Mouse (Mus musculus): ENCODE data around the gene Slc9a3r1. TPM values are rescaled to one million over a fixed set of nuclear protein-coding genes. Genes with fewer than 3 reads are reported as not detected.

Slc9a3r1 gene
- polyA plus RNA-seq, 1 experiment from 2014 or later = 28.8 TPM

DNA sequence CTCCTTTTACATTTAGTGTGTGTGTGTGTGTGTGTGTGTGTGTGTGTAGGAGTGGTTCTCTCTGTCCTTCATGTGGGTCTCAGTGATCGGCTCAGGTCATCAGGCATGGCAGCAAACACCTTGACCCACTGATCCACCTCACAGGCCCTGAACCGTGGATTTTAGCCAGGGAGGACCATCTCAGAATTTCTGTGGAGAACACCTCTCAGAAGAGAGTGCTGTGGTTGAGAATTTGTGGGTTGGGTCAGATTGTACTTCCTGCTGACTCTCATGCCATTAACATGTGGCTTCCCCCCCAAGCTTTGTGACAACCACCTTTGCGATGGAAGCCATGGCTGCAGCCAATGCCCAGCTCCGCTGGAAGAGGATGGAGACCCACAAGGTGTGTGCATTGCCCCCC is 37.4 kb downstream of the Slc9a3r1 start:
- 88% methylated on average over 4 of the region's 4 CpGs for WGBS
- H3K4me3 ChIP-seq = no peak overlapping the region
- no peak for ATAC-seq
- no peaks in the 10 kb centered on the region for H3K27me3 ChIP-seq
- H3K4me1 ChIP-seq = no peaks in the 10 kb centered on the region
- H3K4me2 ChIP-seq = no peak overlapping the region
- H3K36me3 ChIP-seq (ENCODE audit: poor library complexity, severe bottlenecking) = peaks cover 35% of the 10 kb centered on the region
- no peak overlapping the region for H3K27ac ChIP-seq
- no peak overlapping the region for H3K9ac ChIP-seq
- no peaks in the 10 kb centered on the region for H3K9me3 ChIP-seq (replicated peaks)

DNA sequence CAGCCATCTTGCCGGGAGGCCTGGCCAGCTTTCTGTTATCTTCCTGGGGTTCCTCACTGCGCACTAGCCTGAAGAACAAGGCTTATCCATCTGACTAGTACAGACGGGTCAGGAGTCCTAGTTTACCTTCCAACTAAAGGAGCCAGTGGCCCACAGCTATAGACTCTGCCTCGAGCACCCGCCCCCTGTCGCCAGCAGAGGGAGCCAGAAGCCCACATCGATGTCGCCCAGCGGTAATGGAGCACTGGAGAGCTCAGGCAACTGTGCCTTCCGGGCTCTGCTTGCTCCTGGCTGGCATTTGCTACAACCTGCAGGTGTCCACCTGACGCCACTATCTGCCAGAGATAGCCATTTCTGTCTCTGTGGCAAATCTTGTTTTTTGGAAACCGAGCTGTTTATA is 39.2 kb downstream of the Slc9a3r1 start:
- Histone ChIP-seq H3K27ac (no peak overlapping the region), H3K27me3 (no peaks in the 10 kb centered on the region), H3K4me2 (no peak overlapping the region), H3K9me3 (replicated peaks) (no peaks in the 10 kb centered on the region), H3K9ac (no peak overlapping the region), H3K4me3 (no peak overlapping the region), H3K4me1 (no peaks in the 10 kb centered on the region; the same call in 1 of the 2 replicates), H3K36me3 (ENCODE audit: poor library complexity, severe bottlenecking) (peaks cover 52% of the 10 kb centered on the region)
- peak; percentile 90 for ATAC-seq
- 16% methylated on average over 12 of the region's 12 CpGs for WGBS

DNA sequence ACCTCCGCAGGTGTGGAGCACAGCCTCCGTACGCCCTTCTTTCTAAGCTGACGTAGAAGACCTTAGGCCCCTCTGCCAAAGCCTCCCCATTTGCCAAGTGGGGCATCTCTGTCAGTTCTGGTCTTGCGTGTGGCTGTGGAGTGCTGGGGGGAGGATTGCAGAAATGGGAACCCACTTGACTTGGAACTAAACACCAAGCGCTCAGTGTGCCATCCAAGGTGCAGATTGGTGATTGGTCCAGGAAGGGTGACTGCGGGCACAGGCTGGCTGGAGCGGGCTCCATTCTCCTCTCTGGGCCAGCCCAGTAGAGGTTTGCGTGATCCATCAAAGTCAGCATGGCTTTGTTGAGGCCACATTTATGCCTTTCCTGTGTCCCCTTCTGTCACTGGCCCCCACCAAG is 39.6 kb downstream of the Slc9a3r1 start:
- no peak for ATAC-seq
- Histone ChIP-seq H3K27me3 (no peaks in the 10 kb centered on the region), H3K36me3 (ENCODE audit: poor library complexity, severe bottlenecking) (peaks cover 51% of the 10 kb centered on the region), H3K9ac (no peak overlapping the region), H3K9me3 (replicated peaks) (no peaks in the 10 kb centered on the region), H3K27ac (no peak overlapping the region), H3K4me2 (no peak overlapping the region), H3K4me3 (no peak overlapping the region), H3K4me1 (no peaks in the 10 kb centered on the region; the same call in 1 of the 2 replicates)
- 97% methylated on average over 9 of the region's 9 CpGs for WGBS

DNA sequence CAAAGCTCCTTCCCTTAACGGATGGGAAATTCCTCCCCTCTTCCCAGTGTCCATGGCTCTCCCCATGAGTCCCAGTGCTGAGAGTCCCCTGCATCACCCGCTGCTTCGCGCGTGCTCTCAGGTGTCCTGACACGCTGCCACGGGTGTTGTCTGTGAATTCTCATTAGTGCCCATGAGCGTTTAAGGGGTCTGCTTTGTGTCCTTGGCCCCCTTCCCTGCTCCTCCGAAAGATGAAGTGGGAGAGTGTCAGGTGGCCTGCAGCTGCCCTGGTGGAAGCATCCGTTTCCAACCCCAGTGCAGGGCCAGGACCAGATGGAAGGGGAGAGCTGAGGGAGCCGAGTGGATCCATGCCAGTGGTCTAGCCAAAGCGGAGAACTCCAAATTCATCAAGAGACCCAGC is 45.0 kb downstream of the Slc9a3r1 start:
- Histone ChIP-seq H3K4me2 (no peak overlapping the region), H3K27ac (no peak overlapping the region), H3K27me3 (no peaks in the 10 kb centered on the region), H3K36me3 (ENCODE audit: poor library complexity, severe bottlenecking) (peaks cover 47% of the 10 kb centered on the region), H3K4me3 (no peak overlapping the region), H3K9ac (peak overlapping the region; percentile 8; the same call in 1 of the 2 replicates), H3K4me1 (peaks cover 7% of the 10 kb centered on the region; the same call in 1 of the 2 replicates), H3K9me3 (replicated peaks) (no peaks in the 10 kb centered on the region)
- 73% methylated on average over 12 of the region's 12 CpGs for WGBS
- no peak for ATAC-seq

DNA sequence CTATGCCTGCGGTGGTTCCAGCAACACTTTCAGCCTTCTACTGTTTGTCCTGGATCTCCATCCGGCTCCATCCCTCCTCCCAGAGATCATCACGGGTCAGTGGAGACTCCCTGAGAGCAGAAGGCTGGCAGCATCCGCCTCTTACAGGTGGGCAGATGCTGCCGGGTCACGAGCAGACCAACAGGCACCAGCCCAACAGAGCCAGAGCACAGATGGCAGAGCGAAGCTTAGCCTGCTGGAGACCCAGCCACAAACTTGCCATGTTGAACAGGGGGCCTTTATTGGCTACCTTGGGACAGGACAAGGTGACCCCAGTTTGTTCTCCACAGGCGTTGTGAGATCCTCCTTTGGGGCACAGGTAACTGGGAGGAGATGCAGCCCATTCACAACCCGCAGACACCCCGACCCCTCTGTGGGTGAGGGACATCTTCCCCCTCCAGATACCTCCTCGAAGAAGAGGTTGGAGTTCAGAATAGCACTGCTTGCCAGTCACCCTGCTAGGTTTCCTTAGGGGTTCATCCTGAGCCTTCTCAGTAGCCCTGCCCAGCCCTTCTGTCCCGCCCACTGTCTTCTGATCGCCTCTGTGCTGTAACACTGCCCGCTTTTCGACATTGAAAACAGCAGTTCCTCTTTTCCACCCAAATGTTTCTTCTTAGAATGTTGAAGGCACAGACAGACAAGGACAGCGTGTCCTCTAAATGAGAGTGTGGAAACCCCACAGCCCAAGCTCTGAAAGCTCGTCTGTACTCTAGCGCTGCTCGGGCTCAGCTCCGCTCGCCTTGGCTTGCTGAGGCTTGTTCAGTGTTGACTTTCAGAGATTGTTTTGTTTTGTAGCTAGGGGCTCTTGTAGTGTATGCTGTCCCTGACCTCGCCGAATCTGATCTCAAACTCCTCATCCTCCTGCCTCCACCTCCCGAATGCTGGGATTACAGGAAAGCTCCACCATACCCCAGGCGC is 45.9 kb downstream of the Slc9a3r1 start:
- ATAC-seq = no peak
- Histone ChIP-seq H3K9me3 (replicated peaks) (no peaks in the 10 kb centered on the region), H3K4me3 (no peak overlapping the region), H3K4me2 (no peak overlapping the region), H3K9ac (no peak overlapping the region), H3K27me3 (no peaks in the 10 kb centered on the region), H3K27ac (no peak overlapping the region), H3K36me3 (ENCODE audit: poor library complexity, severe bottlenecking) (peaks cover 47% of the 10 kb centered on the region), H3K4me1 (peaks cover 11% of the 10 kb centered on the region)
- WGBS = 81% methylated on average over 25 of the region's 25 CpGs

DNA sequence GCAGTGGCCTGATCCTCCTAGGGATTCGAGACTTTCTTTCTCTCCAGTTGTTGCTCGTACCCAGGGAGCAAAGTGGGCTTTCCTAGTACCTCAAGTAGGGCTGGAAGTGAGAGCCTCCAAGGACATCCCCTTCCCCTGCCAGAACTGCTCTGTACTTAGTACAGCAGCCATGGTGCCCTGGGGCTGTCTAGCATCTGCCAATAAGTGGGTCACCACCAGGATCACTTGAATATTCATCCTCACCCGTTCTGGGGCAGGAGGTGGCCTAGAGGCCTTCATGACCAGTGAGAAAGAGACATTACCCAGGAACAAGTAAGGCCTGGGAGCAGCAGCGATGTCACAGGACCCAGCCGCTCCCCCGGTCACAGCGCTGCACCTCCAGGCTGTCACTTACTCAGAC is 46.8 kb downstream of the Slc9a3r1 start:
- H3K36me3 ChIP-seq (ENCODE audit: poor library complexity, severe bottlenecking) = peaks cover 43% of the 10 kb centered on the region
- H3K4me3 ChIP-seq = no peak overlapping the region
- 76% methylated on average over 7 of the region's 7 CpGs for WGBS
- H3K27me3 ChIP-seq = no peaks in the 10 kb centered on the region
- H3K4me2 ChIP-seq = no peak overlapping the region
- no peak for ATAC-seq
- no peak overlapping the region for H3K9ac ChIP-seq
- peaks cover 11% of the 10 kb centered on the region for H3K4me1 ChIP-seq
- H3K27ac ChIP-seq = no peak overlapping the region
- no peaks in the 10 kb centered on the region for H3K9me3 ChIP-seq (replicated peaks)

DNA sequence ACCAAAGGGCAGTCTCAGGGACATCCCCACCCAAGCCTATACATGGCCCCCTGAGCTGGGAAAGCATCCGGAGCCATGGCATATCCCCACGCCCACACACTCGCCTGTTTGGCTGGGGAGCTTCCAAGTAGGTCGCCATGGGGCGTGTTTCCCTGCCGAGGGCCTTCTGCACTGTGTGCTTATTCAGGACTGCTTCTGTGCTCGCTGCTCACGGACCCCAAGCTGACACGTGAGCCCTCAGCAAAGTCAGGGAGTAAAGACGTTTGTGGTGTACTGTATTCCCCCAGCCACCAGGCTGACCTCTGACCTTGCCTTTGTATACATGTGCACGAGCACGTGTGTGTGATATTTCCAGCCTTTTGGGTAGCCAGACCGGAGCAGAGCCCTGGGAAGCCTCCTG is 49.0 kb downstream of the Slc9a3r1 start:
- H3K27me3 ChIP-seq = no peaks in the 10 kb centered on the region
- no peak overlapping the region for H3K27ac ChIP-seq
- 60% methylated on average over 13 of the region's 13 CpGs for whole genome bisulfite sequencing
- H3K36me3 ChIP-seq (ENCODE audit: poor library complexity, severe bottlenecking) = peaks cover 21% of the 10 kb centered on the region
- ATAC-seq = no peak
- no peak overlapping the region for H3K4me3 ChIP-seq
- no peak overlapping the region for H3K4me2 ChIP-seq
- no peak overlapping the region for H3K9ac ChIP-seq
- peaks cover 12% of the 10 kb centered on the region for H3K4me1 ChIP-seq
- H3K9me3 ChIP-seq (replicated peaks) = no peaks in the 10 kb centered on the region

DNA sequence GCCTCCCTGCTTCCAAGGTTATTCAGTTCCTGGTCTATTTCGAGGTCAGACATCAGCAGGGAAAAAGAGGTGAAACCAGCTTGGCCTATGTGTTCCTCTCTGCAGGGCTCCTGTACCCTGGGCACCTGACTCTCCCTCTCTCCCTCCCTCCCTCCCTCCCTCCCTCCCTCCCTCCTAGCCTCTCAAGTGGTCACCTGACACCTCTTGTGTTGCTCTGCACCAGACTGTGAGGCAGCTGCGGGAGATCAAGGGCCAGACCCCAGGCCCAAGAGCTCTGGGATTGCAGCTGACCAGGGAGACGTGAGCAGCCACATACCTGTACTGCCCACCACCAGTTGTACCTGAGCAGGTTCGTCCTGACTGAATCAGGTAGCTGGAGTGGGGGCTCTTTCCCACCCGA is 52.0 kb downstream of the Slc9a3r1 start:
- no peaks in the 10 kb centered on the region for H3K36me3 ChIP-seq (ENCODE audit: poor library complexity, severe bottlenecking)
- WGBS = 44% methylated on average over 5 of the region's 5 CpGs
- no peaks in the 10 kb centered on the region for H3K9me3 ChIP-seq (replicated peaks)
- ATAC-seq = no peak
- H3K4me3 ChIP-seq = no peak overlapping the region
- no peak overlapping the region for H3K27ac ChIP-seq
- H3K4me2 ChIP-seq = no peak overlapping the region
- H3K27me3 ChIP-seq = no peaks in the 10 kb centered on the region
- peaks cover 14% of the 10 kb centered on the region for H3K4me1 ChIP-seq
- H3K9ac ChIP-seq = no peak overlapping the region

DNA sequence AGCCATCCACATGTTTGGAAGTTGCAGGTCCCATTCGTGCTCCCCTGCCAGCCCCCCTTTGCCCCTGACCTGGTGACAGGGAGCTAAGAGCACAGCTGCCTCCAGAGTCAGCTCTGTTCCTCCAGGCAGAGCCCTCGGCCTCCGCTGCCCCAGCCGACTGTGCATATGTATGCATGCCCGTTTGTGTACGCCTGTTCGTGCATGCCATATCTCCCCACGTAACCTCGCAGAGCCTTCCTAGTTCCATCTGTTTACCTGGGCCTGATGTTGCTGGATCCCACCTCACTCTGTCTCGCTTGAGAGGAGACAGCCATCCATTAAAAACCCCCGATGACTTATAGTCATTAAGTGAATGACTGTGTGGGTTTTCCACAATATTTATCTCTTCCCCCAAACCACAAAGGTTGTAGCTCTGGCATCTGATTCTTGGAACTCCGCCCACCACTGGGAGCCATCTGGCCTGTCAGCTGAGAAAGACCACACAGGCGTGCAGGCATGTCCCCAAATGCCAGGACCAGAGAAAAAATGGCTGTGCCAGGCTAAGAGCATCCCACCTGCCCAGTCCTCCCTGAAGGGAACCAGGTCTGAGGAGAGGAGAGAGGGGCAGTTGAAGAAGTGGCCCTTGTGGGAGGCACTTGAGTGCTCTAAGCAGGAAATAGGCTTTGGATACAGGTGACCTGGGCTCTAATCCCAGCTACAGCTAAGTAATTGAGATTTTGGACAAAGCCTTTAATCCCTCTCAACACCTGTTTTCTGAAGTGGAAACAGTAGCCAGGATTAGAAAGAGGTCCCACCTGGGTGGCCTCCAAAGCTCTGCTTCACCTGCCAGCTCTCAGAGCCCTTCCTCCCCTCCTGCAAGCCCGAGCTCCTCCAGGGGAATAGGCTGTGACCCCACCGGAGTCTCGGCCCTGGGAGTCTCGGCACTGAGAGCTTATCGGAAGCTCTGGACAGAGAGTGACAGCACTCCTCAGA is 54.6 kb downstream of the Slc9a3r1 start:
- Histone ChIP-seq H3K9me3 (replicated peaks) (no peaks in the 10 kb centered on the region), H3K4me3 (no peak overlapping the region), H3K9ac (peak overlapping the region; percentile 22; the same call in 1 of the 2 replicates), H3K36me3 (ENCODE audit: poor library complexity, severe bottlenecking) (no peaks in the 10 kb centered on the region), H3K4me1 (peaks cover 30% of the 10 kb centered on the region), H3K4me2 (no peak overlapping the region), H3K27ac (no peak overlapping the region), H3K27me3 (no peaks in the 10 kb centered on the region)
- ATAC-seq = no peak
- 56% methylated on average over 18 of the region's 18 CpGs for WGBS

DNA sequence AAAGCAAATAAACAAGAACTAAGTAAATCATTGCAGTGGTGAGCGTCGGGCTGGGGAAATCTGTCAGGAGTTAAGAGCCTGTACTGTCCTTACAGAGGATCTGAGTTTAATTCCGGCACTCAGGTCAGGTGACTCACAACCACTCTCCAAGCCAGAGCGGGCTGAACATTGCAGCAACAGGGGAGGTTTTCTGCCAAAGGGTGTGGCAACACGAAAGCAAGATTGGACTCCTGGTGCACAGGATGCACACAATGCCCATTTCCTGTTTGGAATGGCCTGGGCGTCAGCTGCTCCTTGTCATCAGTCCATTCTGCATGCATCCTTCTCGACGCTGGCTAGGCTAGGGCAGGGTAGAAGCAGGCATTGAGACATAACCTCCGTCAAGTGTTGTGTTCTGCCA is 56.1 kb downstream of the Slc9a3r1 start:
- peaks cover 37% of the 10 kb centered on the region for H3K4me1 ChIP-seq
- WGBS = 83% methylated on average over 9 of the region's 9 CpGs
- ATAC-seq = no peak
- no peak overlapping the region for H3K4me2 ChIP-seq
- H3K9me3 ChIP-seq (replicated peaks) = no peaks in the 10 kb centered on the region
- H3K27me3 ChIP-seq = no peaks in the 10 kb centered on the region
- no peaks in the 10 kb centered on the region for H3K36me3 ChIP-seq (ENCODE audit: poor library complexity, severe bottlenecking)
- no peak overlapping the region for H3K9ac ChIP-seq
- no peak overlapping the region for H3K27ac ChIP-seq
- H3K4me3 ChIP-seq = no peak overlapping the region

DNA sequence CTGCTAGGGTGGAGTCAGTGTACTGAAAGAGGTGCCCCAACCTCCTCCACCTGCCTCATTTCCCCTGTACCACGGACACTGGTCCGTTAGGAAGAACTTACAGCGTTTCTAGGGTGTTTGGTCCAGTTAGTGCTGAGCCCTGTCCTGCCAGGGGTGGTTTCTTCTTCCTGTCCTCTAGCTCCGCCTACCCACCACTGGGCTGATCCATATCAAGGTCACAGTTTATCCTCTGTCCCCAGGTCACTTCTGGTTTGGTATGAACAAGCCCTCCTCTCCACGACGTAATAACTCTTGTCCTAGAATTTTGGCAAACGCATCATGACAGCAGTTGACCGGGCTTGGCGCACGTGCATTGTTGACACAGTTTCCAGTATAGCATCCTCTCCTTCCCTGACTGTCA is 56.5 kb downstream of the Slc9a3r1 start:
- H3K9me3 ChIP-seq (replicated peaks) = no peaks in the 10 kb centered on the region
- no peak for ATAC-seq
- H3K4me3 ChIP-seq = no peak overlapping the region
- H3K9ac ChIP-seq = no peak overlapping the region
- no peak overlapping the region for H3K27ac ChIP-seq
- H3K36me3 ChIP-seq (ENCODE audit: poor library complexity, severe bottlenecking) = no peaks in the 10 kb centered on the region
- H3K27me3 ChIP-seq = no peaks in the 10 kb centered on the region
- 93% methylated on average over 10 of the region's 10 CpGs for WGBS
- no peak overlapping the region for H3K4me2 ChIP-seq
- peaks cover 41% of the 10 kb centered on the region for H3K4me1 ChIP-seq

DNA sequence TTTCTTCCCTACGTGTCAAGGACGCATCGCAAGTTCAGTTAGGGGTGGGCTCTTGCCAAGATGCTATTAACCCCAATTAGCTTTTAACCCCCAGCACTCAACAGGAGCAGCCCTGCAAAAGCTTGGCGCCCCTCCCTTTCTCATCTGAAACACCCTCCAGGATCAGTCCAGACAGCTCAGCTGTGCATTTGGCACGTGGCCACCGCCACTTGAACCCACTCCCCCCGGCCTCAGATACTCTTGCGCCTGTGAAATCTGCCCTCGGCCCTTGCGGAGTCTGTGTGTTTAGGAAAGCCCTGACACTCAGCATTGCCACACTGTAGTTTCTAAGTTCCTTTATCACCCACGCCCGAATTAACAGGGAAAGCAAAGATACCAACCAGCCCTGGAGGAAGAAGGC is 58.9 kb downstream of the Slc9a3r1 start:
- peaks cover 65% of the 10 kb centered on the region for H3K4me1 ChIP-seq

More for the DNA sequence above, 58.9 kb downstream of the Slc9a3r1 start:
- Histone ChIP-seq H3K27me3 (no peaks in the 10 kb centered on the region), H3K36me3 (ENCODE audit: poor library complexity, severe bottlenecking) (no peaks in the 10 kb centered on the region), H3K27ac (no peak overlapping the region), H3K4me2 (no peak overlapping the region), H3K9me3 (replicated peaks) (no peaks in the 10 kb centered on the region), H3K9ac (no peak overlapping the region), H3K4me3 (no peak overlapping the region)
- no peak for ATAC-seq
- WGBS = 38% methylated on average over 12 of the region's 12 CpGs

Measured in forebrain, embryonic 13.5 days (tissue).